Comparison of ENCODE assay signal across 9 mouse cellular contexts in genomic region chr10:14195778-14196650, GRCm38 (mm10).
DNase-seq lines count a peak whose midpoint lies in the region; ATAC-seq and TF ChIP-seq lines count a peak whose summit lies in the region.
"Had no signal": no experiment of that assay in that cellular context is flagged by ENCODE, and none has a peak within 500 bp of the region (broad histone marks: within the 10 kb centered on the region; RNA-seq: fewer than 3 reads in every experiment).

No protein-coding gene starts in this region.

- no peak for TF ChIP-seq POLR2A in lung, adult 2 months (IDR thresholded peaks at IDR 0.05; ENCODE audit: borderline replicate concordance, extremely low read depth, low read depth, low read length)

- WGBS in forebrain, embryonic 14.5 days: 67% methylated on average over 17 of the region's 17 CpGs
- 77% methylated on average over 17 of the region's 17 CpGs for WGBS in forebrain, embryonic 12.5 days
- WGBS in midbrain, embryonic 15.5 days: 48% methylated on average over 17 of the region's 17 CpGs
- 91% methylated on average over 17 of the region's 17 CpGs for WGBS in lung, adult 2 months

- H3K27ac ChIP-seq in forebrain, embryonic 14.5 days (ENCODE audit: low read depth, low read length): no peak overlapping the region
- H3K27ac ChIP-seq in forebrain, embryonic 12.5 days: no peak overlapping the region
- no peak overlapping the region for H3K27ac ChIP-seq in midbrain, embryonic 15.5 days

- H3K4me2 ChIP-seq in forebrain, embryonic 14.5 days (ENCODE audit: low read length): no peak overlapping the region
- no peak overlapping the region for H3K4me2 ChIP-seq in forebrain, embryonic 12.5 days
- peak overlapping the region; percentile 15; the same call in 1 of the 2 replicates for H3K4me2 ChIP-seq in midbrain, embryonic 15.5 days
- H3K4me2 ChIP-seq: lung, embryonic 14.5 days had no signal

- peaks cover 6% of the 10 kb centered on the region; the same call in 1 of the 2 replicates for H3K4me1 ChIP-seq in forebrain, embryonic 14.5 days (ENCODE audit: control insufficient read depth, insufficient read depth, low read length)
- H3K4me1 ChIP-seq in forebrain, embryonic 12.5 days: peaks cover 13% of the 10 kb centered on the region
- H3K4me1 ChIP-seq in midbrain, embryonic 15.5 days: peaks cover 7% of the 10 kb centered on the region; the same call in 1 of the 2 replicates
- no peaks in the 10 kb centered on the region for H3K4me1 ChIP-seq in lung, adult 2 months (ENCODE audit: control insufficient read depth, insufficient read depth, low read length)

- H3K9ac ChIP-seq in forebrain, embryonic 14.5 days (ENCODE audit: low read length): no peak overlapping the region
- no peak overlapping the region for H3K9ac ChIP-seq in forebrain, embryonic 12.5 days
- H3K9ac ChIP-seq in midbrain, embryonic 15.5 days: no peak overlapping the region
- H3K9ac ChIP-seq: lung, embryonic 14.5 days had no signal

- ATAC-seq in forebrain, embryonic 14.5 days: peak; percentile 81
- no peak for ATAC-seq in forebrain, embryonic 12.5 days (ENCODE audit: low FRiP score)
- ATAC-seq in midbrain, embryonic 15.5 days (replicated peaks): peak; percentile 78

- no peak for TF ChIP-seq CTCF in lung, adult 2 months (IDR thresholded peaks at IDR 0.05; ENCODE audit: insufficient read depth, low read length)

- no peaks in the 10 kb centered on the region for H3K36me3 ChIP-seq in forebrain, embryonic 14.5 days (ENCODE audit: control insufficient read depth, insufficient read depth, low read length)
- H3K36me3 ChIP-seq in forebrain, embryonic 12.5 days (replicated peaks): no peaks in the 10 kb centered on the region
- H3K36me3 ChIP-seq in midbrain, embryonic 15.5 days (replicated peaks): no peaks in the 10 kb centered on the region

- no peaks in the 10 kb centered on the region for H3K27me3 ChIP-seq in forebrain, embryonic 14.5 days (replicated peaks; ENCODE audit: control insufficient read depth, insufficient read depth, low read length)
- H3K27me3 ChIP-seq in forebrain, embryonic 12.5 days: no peaks in the 10 kb centered on the region
- H3K27me3 ChIP-seq in midbrain, embryonic 15.5 days (replicated peaks): no peaks in the 10 kb centered on the region

- peak; percentile 77 for DNase-seq in forebrain, embryonic 14.5 days (ENCODE audit: low spot score)
- peak; percentile 73 to 88 for DNase-seq in frontal cortex, adult 2 months (ENCODE audit: extremely low spot score in 1 of 2, low spot score in 1 of 2)
- DNase-seq in kidney, postnatal 4 days: peak; percentile 67 to 77
- no peak for DNase-seq in lung, adult 2 months
- DNase-seq in adrenal gland, postnatal 14 days: no peak
- no peak for DNase-seq in heart, adult 18-20 months
- DNase-seq: lung, embryonic 14.5 days had no signal

- no peaks in the 10 kb centered on the region for H3K9me3 ChIP-seq in forebrain, embryonic 14.5 days (replicated peaks; ENCODE audit: control insufficient read depth, low read length)
- H3K9me3 ChIP-seq in forebrain, embryonic 12.5 days: no peaks in the 10 kb centered on the region
- H3K9me3 ChIP-seq in midbrain, embryonic 15.5 days: no peaks in the 10 kb centered on the region

- H3K4me3 ChIP-seq in forebrain, embryonic 14.5 days (ENCODE audit: low read depth, low read length): no peak overlapping the region
- no peak overlapping the region for H3K4me3 ChIP-seq in forebrain, embryonic 12.5 days (replicated peaks)
- no peak overlapping the region for H3K4me3 ChIP-seq in midbrain, embryonic 15.5 days
- no peak overlapping the region for H3K4me3 ChIP-seq in lung, adult 2 months (replicated peaks; ENCODE audit: extremely low read depth, low read depth, low read length)

Comparison
In these comparisons a context has a peak if more than half of its experiments do, and no peak if none do; other contexts are left out.
1. DNase-seq: peak in forebrain, embryonic 14.5 days (single experiment), frontal cortex, adult 2 months (2 of 2) and kidney, postnatal 4 days (2 of 2); none in lung, adult 2 months (single experiment), adrenal gland, postnatal 14 days (single experiment) and heart, adult 18-20 months (0 of 2).